ENCODE assay signal across 8 mouse cellular contexts in the genomic region with DNA sequence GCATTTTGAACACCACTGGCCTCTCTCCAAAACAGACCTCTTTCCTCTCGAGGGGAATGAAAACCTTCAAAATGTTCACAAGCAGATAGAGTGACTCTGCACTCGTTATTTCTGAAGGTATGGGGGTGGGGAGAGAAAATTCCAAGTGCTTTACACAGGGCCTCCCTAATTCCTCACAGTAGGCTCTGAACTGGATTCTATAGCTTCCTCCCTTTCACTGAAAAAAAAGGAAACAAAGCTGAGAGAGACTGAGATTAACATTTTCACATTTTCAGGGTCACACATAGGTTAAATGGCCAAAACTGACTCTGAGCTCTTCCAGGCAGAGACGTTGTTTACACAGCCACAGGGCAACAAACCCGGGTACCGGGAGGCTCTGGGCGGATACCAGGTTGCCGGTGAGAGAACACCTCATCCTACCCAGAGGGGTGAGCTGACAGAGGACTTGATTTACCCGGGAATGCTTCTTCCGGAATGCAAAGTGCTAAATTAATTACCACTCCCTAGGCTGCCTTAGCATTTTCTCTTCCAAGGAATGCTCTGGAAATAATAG.
DNase-seq lines count a peak whose midpoint lies in the region; ATAC-seq and TF ChIP-seq lines count a peak whose summit lies in the region.

No protein-coding gene starts in this region.

- no peak for TF ChIP-seq CTCF in layer of hippocampus, adult 2 months (conservative IDR thresholded peaks at IDR 0.05)
- TF ChIP-seq CTCF in embryonic fibroblast, embryonic 13.5 days (IDR thresholded peaks at IDR 0.05; ENCODE audit: borderline replicate concordance, insufficient read depth, low read length), result no peak
- no peak for TF ChIP-seq CTCF in hindbrain, postnatal 0 days (IDR thresholded peaks at IDR 0.05; ENCODE audit: low read depth)

- H3K9ac ChIP-seq in hindbrain, postnatal 0 days (replicated peaks; ENCODE audit: low read length), result no peak overlapping the region
- no peak overlapping the region for H3K9ac ChIP-seq in neural tube, embryonic 12.5 days

- H3K9me3 ChIP-seq in hindbrain, postnatal 0 days (ENCODE audit: low read length), result no peaks in the 10 kb centered on the region
- H3K9me3 ChIP-seq in neural tube, embryonic 12.5 days, result no peaks in the 10 kb centered on the region

- TF ChIP-seq POLR2A in embryonic fibroblast, embryonic 13.5 days (IDR thresholded peaks at IDR 0.05; ENCODE audit: low read depth, low read length), result no peak

- no peak overlapping the region for H3K4me3 ChIP-seq in layer of hippocampus, adult 2 months
- H3K4me3 ChIP-seq in embryonic fibroblast, embryonic 13.5 days (ENCODE audit: insufficient read depth, low read length), result no peak overlapping the region
- no peak overlapping the region for H3K4me3 ChIP-seq in hindbrain, postnatal 0 days (ENCODE audit: low read length)
- H3K4me3 ChIP-seq in neural tube, embryonic 12.5 days, result no peak overlapping the region

- WGBS in hindbrain, postnatal 0 days, result 15% methylated on average over 9 of the region's 9 CpGs
- WGBS in neural tube, embryonic 12.5 days, result 2% methylated on average over 9 of the region's 9 CpGs

- H3K27me3 ChIP-seq in hindbrain, postnatal 0 days (ENCODE audit: insufficient read depth, low read length), result no peaks in the 10 kb centered on the region
- H3K27me3 ChIP-seq in neural tube, embryonic 12.5 days (replicated peaks), result no peaks in the 10 kb centered on the region

- H3K4me2 ChIP-seq in hindbrain, postnatal 0 days (ENCODE audit: low read depth, low read length), result 0 out of 2 replicates have a peak overlapping the region, but pooled peaks have one; percentile 85
- H3K4me2 ChIP-seq in neural tube, embryonic 12.5 days (replicated peaks), result peak overlapping the region; percentile 62

- peaks cover 17% of the 10 kb centered on the region for H3K4me1 ChIP-seq in embryonic fibroblast, embryonic 13.5 days (ENCODE audit: control insufficient read depth, insufficient read depth, low read length)
- H3K4me1 ChIP-seq in hindbrain, postnatal 0 days (ENCODE audit: insufficient read depth, low read length), result peaks cover 21% of the 10 kb centered on the region
- H3K4me1 ChIP-seq in neural tube, embryonic 12.5 days, result peaks cover 57% of the 10 kb centered on the region

- no peaks in the 10 kb centered on the region for H3K36me3 ChIP-seq in hindbrain, postnatal 0 days (ENCODE audit: insufficient read depth, low read length)
- no peaks in the 10 kb centered on the region for H3K36me3 ChIP-seq in neural tube, embryonic 12.5 days

- H3K27ac ChIP-seq in layer of hippocampus, adult 2 months, result peak overlapping the region; percentile 94
- peak overlapping the region; percentile 90 for H3K27ac ChIP-seq in embryonic fibroblast, embryonic 13.5 days (ENCODE audit: insufficient read depth, low read length)
- peak overlapping the region; percentile 93; the same call in 1 of the 2 replicates for H3K27ac ChIP-seq in hindbrain, postnatal 0 days
- peak overlapping the region; percentile 54; the same call in 1 of the 2 replicates for H3K27ac ChIP-seq in neural tube, embryonic 12.5 days

- ATAC-seq in hindbrain, postnatal 0 days, result no peak
- ATAC-seq in neural tube, embryonic 12.5 days (ENCODE audit: low FRiP score, low read depth), result no peak

- DNase-seq in layer of hippocampus, adult 2 months (ENCODE audit: low spot score in 2 of 2), result no peak
- no peak for DNase-seq in layer of hippocampus, adult 8-10 months (ENCODE audit: low spot score in 2 of 2)
- DNase-seq in hindbrain, postnatal 0 days (ENCODE audit: low spot score), result no peak
- DNase-seq in urinary bladder, postnatal 25 days (ENCODE audit: low spot score), result no peak
- no peak for DNase-seq in spleen, postnatal 14 days (ENCODE audit: low spot score in 2 of 2)
- DNase-seq in adrenal gland, postnatal 4 days (ENCODE audit: low spot score in 2 of 2), result no peak
